Mouse (Mus musculus) left cerebral cortex, adult 18-20 months (tissue): ENCODE measurements around the gene Hmg20a. TPM values are rescaled to one million over a fixed set of nuclear protein-coding genes. Genes with fewer than 3 reads are reported as not detected.
"Not testable (repeated sequence)": the region's sequence is repeated elsewhere in the genome, so short reads cannot be mapped to it uniquely, and the experiment has no call there.

Experiments used
- DNase-seq, 2 experiments: peaks; one replicate each; pipeline ENCODE4 v3.0.0; 2021 to 2022; ENCODE audit warnings: low spot score in 2 of 2, mixed read lengths in 1 of 2
- total RNA-seq, 2 experiments: library from RNA; stranded (reverse); gene quantifications; 2 replicates each; pipeline ENCODE4 v1.2.3; 2021

The Hmg20a gene
- total RNA-seq, 2 experiments from 2014 or later = 69.8 to 70.7 TPM

- DNase-seq = not testable (repeated sequence)
Measured at GRCm38 (mm10) chr9:56437300-56437892, 19.0 kb downstream of the Hmg20a start.

GRCm38 (mm10) chr9:56439699-56440098, 21.3 kb downstream of the Hmg20a start:
- no peak for DNase-seq

GRCm38 (mm10) chr9:56451570-56451969, 33.2 kb downstream of the Hmg20a start:
- no peak for DNase-seq

GRCm38 (mm10) chr9:56453038-56453815, 34.8 kb downstream of the Hmg20a start:
- DNase-seq = no peak

GRCm38 (mm10) chr9:56456426-56456825, 38.0 kb downstream of the Hmg20a start:
- no peak for DNase-seq

- no peak for DNase-seq
Measured at GRCm38 (mm10) chr9:56460987-56461386, 42.6 kb downstream of the Hmg20a start.

GRCm38 (mm10) chr9:56462606-56463005, 44.2 kb downstream of the Hmg20a start:
- no peak for DNase-seq

- no peak for DNase-seq
Measured at GRCm38 (mm10) chr9:56463046-56463445, 44.6 kb downstream of the Hmg20a start.

- no peak for DNase-seq
Measured at GRCm38 (mm10) chr9:56463686-56464515, 45.5 kb downstream of the Hmg20a start.

- no peak for DNase-seq
Measured at GRCm38 (mm10) chr9:56464863-56465654, 46.6 kb downstream of the Hmg20a start.

GRCm38 (mm10) chr9:56466251-56466650, 47.8 kb downstream of the Hmg20a start:
- DNase-seq = no peak

GRCm38 (mm10) chr9:56469656-56470055, 51.2 kb downstream of the Hmg20a start:
- DNase-seq = no peak

GRCm38 (mm10) chr9:56470291-56470690, 51.9 kb downstream of the Hmg20a start:
- DNase-seq = no peak

- no peak for DNase-seq
Measured at GRCm38 (mm10) chr9:56478975-56479647, 60.7 kb downstream of the Hmg20a start.

- no peak for DNase-seq
Measured at GRCm38 (mm10) chr9:56482623-56483022, 64.2 kb downstream of the Hmg20a start.

- DNase-seq = no peak
Measured at GRCm38 (mm10) chr9:56485423-56485822, 67.0 kb downstream of the Hmg20a start.

- DNase-seq = no peak
Measured at GRCm38 (mm10) chr9:56486158-56486557, 67.7 kb downstream of the Hmg20a start.

- no peak for DNase-seq
Measured at GRCm38 (mm10) chr9:56487651-56488050, 69.2 kb downstream of the Hmg20a start.

- DNase-seq = no peak
Measured at GRCm38 (mm10) chr9:56492391-56492790, 74.0 kb downstream of the Hmg20a start.

GRCm38 (mm10) chr9:56492916-56493315, 74.5 kb downstream of the Hmg20a start:
- DNase-seq = no peak
